In genomic region chrX:167205813-167206520, GRCm38 (mm10) we compare ENCODE assay signal across 9 mouse cellular contexts. TPM values are rescaled to one million over a fixed set of nuclear protein-coding genes. Genes with fewer than 3 reads are reported as not detected.
DNase-seq lines count a peak whose midpoint lies in the region; ATAC-seq and TF ChIP-seq lines count a peak whose summit lies in the region.
"Had no signal": no experiment of that assay in that cellular context is flagged by ENCODE, and none has a peak within 500 bp of the region (broad histone marks: within the 10 kb centered on the region; RNA-seq: fewer than 3 reads in every experiment).

No protein-coding gene starts in this region.

- peak; percentile 24 for DNase-seq in layer of hippocampus, adult 11-12 months (ENCODE audit: low spot score)
- DNase-seq in layer of hippocampus, postnatal 25 days (ENCODE audit: extremely low spot score in 1 of 2, low spot score in 1 of 2) = no peak
- peak; percentile 6 for DNase-seq in forebrain, postnatal 0 days
- DNase-seq in cerebellum, adult 2 months = no peak
- DNase-seq in adrenal gland, adult 18-20 months (ENCODE audit: low spot score in 2 of 2) = no peak
- no peak for DNase-seq in layer of hippocampus, postnatal 36 days

- no peak overlapping the region for H3K27ac ChIP-seq in forebrain, postnatal 0 days (ENCODE audit: low read depth, low read length)
- H3K27ac ChIP-seq in midbrain, embryonic 13.5 days = 0 out of 2 replicates have a peak overlapping the region, but pooled peaks have one; percentile 9
- no peak overlapping the region for H3K27ac ChIP-seq in cerebellum, adult 2 months (ENCODE audit: insufficient read depth, low read length)
- H3K27ac ChIP-seq: liver, embryonic 14.5 days had no signal

- peak; percentile 23 for ATAC-seq in activated CD4-positive, CD25-positive, alpha-beta regulatory T cell, adult 4 months
- ATAC-seq in forebrain, postnatal 0 days = no peak
- ATAC-seq in midbrain, embryonic 13.5 days = no peak

- WGBS in forebrain, postnatal 0 days = 44% methylated on average over 8 of the region's 8 CpGs
- WGBS in midbrain, embryonic 13.5 days = 47% methylated on average over 8 of the region's 8 CpGs
- 46% methylated on average over 8 of the region's 8 CpGs for WGBS in cerebellum, adult 2 months

- no peak for TF ChIP-seq CTCF in forebrain, postnatal 0 days (IDR thresholded peaks at IDR 0.05; ENCODE audit: low read depth)
- no peak for TF ChIP-seq CTCF in cerebellum, adult 2 months (IDR thresholded peaks at IDR 0.05; ENCODE audit: borderline replicate concordance, insufficient read depth, low read depth, low read length)

- 0 out of 2 replicates have a peak, but pooled peaks cover 3% of the 10 kb centered on the region for H3K36me3 ChIP-seq in forebrain, postnatal 0 days (ENCODE audit: insufficient read depth)
- peaks cover 4% of the 10 kb centered on the region; the same call in 1 of the 2 replicates for H3K36me3 ChIP-seq in midbrain, embryonic 13.5 days

- no peak overlapping the region for H3K9ac ChIP-seq in forebrain, postnatal 0 days
- no peak overlapping the region for H3K9ac ChIP-seq in midbrain, embryonic 13.5 days (replicated peaks)
- H3K9ac ChIP-seq: liver, embryonic 14.5 days had no signal

- peak overlapping the region; percentile 57 for H3K4me2 ChIP-seq in forebrain, postnatal 0 days (ENCODE audit: low read depth)
- H3K4me2 ChIP-seq in midbrain, embryonic 13.5 days (replicated peaks) = peak overlapping the region; percentile 65

- 0 out of 2 replicates have a peak, but pooled peaks cover 6% of the 10 kb centered on the region for H3K4me1 ChIP-seq in forebrain, postnatal 0 days (ENCODE audit: insufficient read depth)
- H3K4me1 ChIP-seq in midbrain, embryonic 13.5 days (replicated peaks) = peaks cover 21% of the 10 kb centered on the region
- no peaks in the 10 kb centered on the region for H3K4me1 ChIP-seq in cerebellum, adult 2 months (ENCODE audit: control insufficient read depth, insufficient read depth, low read length)

- no peaks in the 10 kb centered on the region for H3K27me3 ChIP-seq in forebrain, postnatal 0 days (ENCODE audit: insufficient read depth, low read length)
- peaks cover 39% of the 10 kb centered on the region; the same call in 1 of the 2 replicates for H3K27me3 ChIP-seq in midbrain, embryonic 13.5 days
- no peaks in the 10 kb centered on the region for H3K27me3 ChIP-seq in cerebellum, adult 2 months (ENCODE audit: control insufficient read depth, insufficient read depth, low read length)

- no peak for TF ChIP-seq POLR2A in cerebellum, adult 2 months (IDR thresholded peaks at IDR 0.05; ENCODE audit: borderline replicate concordance, insufficient read depth, low read length)

- H3K4me3 ChIP-seq in forebrain, postnatal 0 days (ENCODE audit: low read depth, low read length) = peak overlapping the region; percentile 60
- peak overlapping the region; percentile 61 for H3K4me3 ChIP-seq in midbrain, embryonic 13.5 days (replicated peaks)
- no peak overlapping the region for H3K4me3 ChIP-seq in cerebellum, adult 2 months (replicated peaks; ENCODE audit: insufficient read depth, low read depth, low read length)

- no peaks in the 10 kb centered on the region for H3K9me3 ChIP-seq in forebrain, postnatal 0 days (ENCODE audit: low read length)
- no peaks in the 10 kb centered on the region for H3K9me3 ChIP-seq in midbrain, embryonic 13.5 days

RNA-seq across cellular contexts. Expression of gene Tmsb4x, which starts 3.1 kb away (rescaled TPM):
- total RNA-seq in layer of hippocampus, postnatal 25 days (2021) = 1,000 to 10,000 TPM; 1,648 to 1,826 TPM
- polyA plus RNA-seq in activated CD4-positive, CD25-positive, alpha-beta regulatory T cell, adult 4 months (2017; shearing (Covaris generic)) = over 10,000 TPM; 15,449 to 15,725 TPM
- total RNA-seq in forebrain, postnatal 0 days (2014; rRNA removed) = 2,260 and 3,868 TPM in 2 replicates
- polyA plus RNA-seq in forebrain, postnatal 0 days (2015; fragmentation: Nextera tagmentation; extraction: Ambion mirVana) = 5,725 and 7,393 TPM in 2 replicates
- 6,172 and 6,685 TPM in 2 replicates for polyA plus RNA-seq in midbrain, embryonic 13.5 days (2015; fragmentation: Nextera tagmentation; extraction: Ambion mirVana)
- 1,010 and 1,165 TPM in 2 replicates for polyA plus RNA-seq in cerebellum, adult 2 months (2012; rRNA removed)
- total RNA-seq in adrenal gland, adult 18-20 months (2021) = 100 to 1,000 TPM; 366 to 491 TPM
- total RNA-seq in layer of hippocampus, postnatal 36 days (2021) = 1,000 to 10,000 TPM; 1,717 to 1,792 TPM

RNA-seq across cellular contexts. Expression of gene Tlr8, which starts 58.2 kb away (rescaled TPM):
- total RNA-seq in layer of hippocampus, postnatal 25 days (2021) = under 1 TPM; 0.14 to 0.20 TPM
- polyA plus RNA-seq in activated CD4-positive, CD25-positive, alpha-beta regulatory T cell, adult 4 months (2017; shearing (Covaris generic)) = not detected
- total RNA-seq in forebrain, postnatal 0 days (2014; rRNA removed) = 0.31 and 0.52 TPM in 2 replicates
- not detected in 2 replicates for polyA plus RNA-seq in forebrain, postnatal 0 days (2015; fragmentation: Nextera tagmentation; extraction: Ambion mirVana)
- 0.04 TPM in 1 of 2 replicates, not detected in the other for polyA plus RNA-seq in midbrain, embryonic 13.5 days (2015; fragmentation: Nextera tagmentation; extraction: Ambion mirVana)
- 0.14 TPM in 1 of 2 replicates, not detected in the other for polyA plus RNA-seq in cerebellum, adult 2 months (2012; rRNA removed)
- total RNA-seq in adrenal gland, adult 18-20 months (2021) = 1 to 10 TPM; 2.5 to 4.9 TPM
- total RNA-seq in layer of hippocampus, postnatal 36 days (2021) = not detected

Comparison
In these comparisons a context has a peak if more than half of its experiments do, and no peak if none do; other contexts are left out.
1. DNase-seq: peak in layer of hippocampus, adult 11-12 months (single experiment) and forebrain, postnatal 0 days (single experiment); none in layer of hippocampus, postnatal 25 days (0 of 2), cerebellum, adult 2 months (0 of 2), adrenal gland, adult 18-20 months (0 of 2) and layer of hippocampus, postnatal 36 days (0 of 2).